Mouse (Mus musculus) erythroblast, embryonic 14.5 days (primary cell): ENCODE data around the gene Mrps18b.

Experiments
- GATA1 ChIP-seq: IDR thresholded peaks from 2 replicates; pipeline ENCODE4 v1.6.1; 2012; ENCODE audit warnings: low read length, inconsistent platforms, mixed read lengths
- TAL1 ChIP-seq: IDR thresholded peaks from 3 replicates; pipeline ENCODE4 v1.6.1; 2012; ENCODE audit warnings: low read length, inconsistent platforms, mixed read lengths

- TF ChIP-seq TAL1 (no peak), GATA1 (no peak)
These were observed 6.4 kb upstream of the Mrps18b start for GRCm38 (mm10) chr17:35922566-35922965.
